Mouse (Mus musculus) ES-Bruce4 (cell line): ENCODE data around the gene Sugct. TPM values are rescaled to one million over a fixed set of nuclear protein-coding genes. Genes with fewer than 3 reads are reported as not detected.
A peak's percentile ranks its signal among the peaks of the same experiment; 100 is the strongest.
"Not testable (repeated sequence)": the region's sequence is repeated elsewhere in the genome, so short reads cannot be mapped to it uniquely, and the experiment has no call there.

Experiments
- H3K27ac ChIP-seq: 2 replicates; pipeline ENCODE4 v1.5.1; 2012; ENCODE audit warnings: low read length, inconsistent platforms; ENCODE audit not compliant: insufficient read depth
- H3K27me3 ChIP-seq: 2 replicates; pipeline ENCODE4 v1.6.1; 2012; ENCODE audit warnings: mild to moderate bottlenecking, low read length, inconsistent platforms; ENCODE audit not compliant: control insufficient read depth, poor library complexity, insufficient read depth, severe bottlenecking
- H3K36me3 ChIP-seq: 2 replicates; pipeline ENCODE4 v1.6.1; 2012; ENCODE audit warnings: inconsistent platforms, mild to moderate bottlenecking, low read length, moderate library complexity; ENCODE audit not compliant: control insufficient read depth, poor library complexity, insufficient read depth, severe bottlenecking
- H3K4me1 ChIP-seq: one replicate; pipeline ENCODE4 v1.8.1; 2011; ENCODE audit warnings: low read length; ENCODE audit not compliant: control insufficient read depth, insufficient read depth
- H3K4me3 ChIP-seq: 2 replicates; pipeline ENCODE4 v1.5.1; 2011; ENCODE audit warnings: low read depth, mild to moderate bottlenecking, low read length
- H3K9ac ChIP-seq: 2 replicates; pipeline ENCODE4 v1.6.1; 2012; ENCODE audit warnings: low read depth, mild to moderate bottlenecking, inconsistent platforms; ENCODE audit not compliant: poor library complexity, severe bottlenecking
- H3K9me3 ChIP-seq: replicated peaks from 2 replicates; pipeline ENCODE4 v1.6.1; 2012; ENCODE audit warnings: mild to moderate bottlenecking, low read length, inconsistent platforms; ENCODE audit not compliant: control insufficient read depth, poor library complexity, insufficient read depth, severe bottlenecking
- CTCF ChIP-seq: IDR thresholded peaks from one replicate; pipeline ENCODE4 v1.8.1; 2011; ENCODE audit warnings: low read depth, low read length
- EP300 ChIP-seq: IDR thresholded peaks from 2 replicates; pipeline ENCODE4 v1.6.1; 2011; ENCODE audit warnings: low read depth, low read length; ENCODE audit not compliant: insufficient read depth
- POLR2A ChIP-seq: IDR thresholded peaks from one replicate; pipeline ENCODE4 v1.8.1; 2011; ENCODE audit warnings: low read length; ENCODE audit not compliant: insufficient read depth
- polyA plus RNA-seq: library from polyadenylated mRNA; stranded (reverse); fragments of >200 nt; gene quantifications from 2 replicates; pipeline ENCODE4 v1.2.4, GENCODE M21; 2011; ENCODE audit warnings: low read depth; ENCODE audit not compliant: missing spikeins, insufficient read depth, insufficient read length

Gene Sugct
- polyA plus RNA-seq, 1 experiment, result 2.8 TPM

- Histone ChIP-seq H3K27me3 (no peaks in the 10 kb centered on the region), H3K4me1 (no peaks in the 10 kb centered on the region), H3K27ac (no peak overlapping the region), H3K9me3 (0 out of 2 replicates have a peak, but pooled peaks cover 7% of the 10 kb centered on the region), H3K9ac (no peak overlapping the region), H3K4me3 (no peak overlapping the region), H3K36me3 (no peaks in the 10 kb centered on the region)
- TF ChIP-seq POLR2A, result no peak
- no peak for TF ChIP-seq EP300
- TF ChIP-seq CTCF, result no peak
These were observed 160.9 kb downstream of the Sugct start for GRCm38 (mm10) chr13:17534469-17534868.

- Histone ChIP-seq H3K9ac (no peak overlapping the region), H3K4me3 (no peak overlapping the region), H3K9me3 (no peaks in the 10 kb centered on the region), H3K27me3 (no peaks in the 10 kb centered on the region), H3K4me1 (no peaks in the 10 kb centered on the region), H3K36me3 (no peaks in the 10 kb centered on the region), H3K27ac (no peak overlapping the region)
- no peak for TF ChIP-seq EP300
- TF ChIP-seq POLR2A, result no peak
- no peak for TF ChIP-seq CTCF
These were observed 184.1 kb downstream of the Sugct start for GRCm38 (mm10) chr13:17511184-17511778.

DNA sequence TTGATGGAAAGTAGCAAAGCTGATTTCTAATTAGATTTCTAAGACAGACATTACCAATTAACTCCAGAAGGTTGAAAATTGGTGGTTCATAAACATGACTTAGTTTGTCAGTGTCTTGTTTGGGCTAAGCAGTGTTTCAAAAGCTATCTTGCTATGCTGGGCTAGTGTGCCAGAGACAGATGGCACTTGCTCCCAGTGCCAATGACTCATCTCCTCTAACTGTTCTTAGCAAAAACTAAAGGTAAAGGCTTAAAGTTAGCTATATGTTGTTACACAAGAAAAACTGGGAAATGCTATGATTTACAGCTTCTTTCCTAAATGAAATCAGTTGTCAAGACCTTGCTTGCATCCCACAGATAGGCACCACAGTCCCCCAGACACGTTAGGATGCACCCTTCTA is 200.4 kb downstream of the Sugct start:
- Histone ChIP-seq H3K4me1 (no peaks in the 10 kb centered on the region), H3K9me3 (no peaks in the 10 kb centered on the region), H3K27me3 (no peaks in the 10 kb centered on the region), H3K4me3 (no peak overlapping the region), H3K27ac (no peak overlapping the region), H3K36me3 (no peaks in the 10 kb centered on the region), H3K9ac (no peak overlapping the region)
- no peak for TF ChIP-seq CTCF
- TF ChIP-seq POLR2A, result no peak
- TF ChIP-seq EP300, result no peak

- TF ChIP-seq POLR2A, result no peak
- TF ChIP-seq EP300, result no peak
- TF ChIP-seq CTCF, result no peak
- no peaks in the 10 kb centered on the region for H3K27me3 ChIP-seq
These were observed 201.2 kb downstream of the Sugct start for GRCm38 (mm10) chr13:17494056-17494574.

GRCm38 (mm10) chr13:17457981-17458380 is 237.4 kb downstream of the Sugct start:
- H3K4me1 ChIP-seq, H3K27ac ChIP-seq, H3K27me3 ChIP-seq, H3K9ac ChIP-seq, H3K36me3 ChIP-seq, H3K9me3 ChIP-seq, H3K4me3 ChIP-seq: not testable (repeated sequence)

More at GRCm38 (mm10) chr13:17494056-17494574, 201.2 kb downstream of the Sugct start:
- no peaks in the 10 kb centered on the region for H3K9me3 ChIP-seq
- no peaks in the 10 kb centered on the region for H3K36me3 ChIP-seq
- H3K27ac ChIP-seq, result no peak overlapping the region
- no peak overlapping the region for H3K4me3 ChIP-seq
- H3K9ac ChIP-seq, result no peak overlapping the region
- H3K4me1 ChIP-seq, result no peaks in the 10 kb centered on the region

- Histone ChIP-seq H3K27me3 (no peaks in the 10 kb centered on the region), H3K27ac (no peak overlapping the region), H3K9ac (no peak overlapping the region), H3K4me1 (no peaks in the 10 kb centered on the region), H3K9me3 (no peaks in the 10 kb centered on the region), H3K36me3 (no peaks in the 10 kb centered on the region), H3K4me3 (no peak overlapping the region)
- TF ChIP-seq POLR2A (no peak), EP300 (no peak), CTCF (peak; percentile 18)
These were observed 263.0 kb downstream of the Sugct start for GRCm38 (mm10) chr13:17432139-17432916.
